Mouse (Mus musculus): ENCODE data around the gene Nfu1. TPM values are rescaled to one million over a fixed set of nuclear protein-coding genes. Genes with fewer than 3 reads are reported as not detected.

Nfu1 gene
- polyA plus RNA-seq (2012), result 94.9 and 133 TPM in 2 replicates

GRCm38 (mm10) chr6:87008887-87009286, at the start of gene Nfu1:
Gene Nfu1, plus strand, starts transcription at chr6:87009236.

GRCm38 (mm10) chr6:87042337-87043130, 33.5 kb downstream of the Nfu1 start, which contains the start of gene Gfpt1:
Gene Gfpt1, plus strand, starts transcription at chr6:87042846.

Other genes starting within 250 kb of the Nfu1 start
- 6.8 and 12.2 TPM in 2 replicates for gene Anxa4, start 215.7 kb upstream of the Nfu1 start, polyA plus RNA-seq (2012)
- 11.8 and 14.0 TPM in 2 replicates for gene Aak1, start 159.7 kb upstream of the Nfu1 start, polyA plus RNA-seq (2012)
- gene Gfpt1, start 33.6 kb downstream of the Nfu1 start, polyA plus RNA-seq (2012), result 13.1 and 13.7 TPM in 2 replicates
- 0.32 TPM in 1 of 2 replicates, not detected in the other for gene D6Ertd527e, start 95.5 kb downstream of the Nfu1 start, polyA plus RNA-seq (2012)

Measured in megakaryocyte-erythroid progenitor cell, adult 5 weeks (primary cell).